Mouse (Mus musculus) heart, embryonic 12.5 days (tissue): ENCODE results near the gene Prkag2. TPM values are rescaled to one million over a fixed set of nuclear protein-coding genes. Genes with fewer than 3 reads are reported as not detected.

ENCODE experiments used
- ATAC-seq: fragments of 200-750 bp; cut with Nextera tagmentation; 2 replicates; pipeline ENCODE4 v1.8.0; 2017; ENCODE audit warnings: moderate TSS enrichment, moderate library complexity; ENCODE audit not compliant: insufficient number of reproducible peaks, low FRiP score
- H3K27ac ChIP-seq: fragments of 300-500 bp; sonication (generic); 2 replicates; pipeline ENCODE4 v1.5.1; 2016; ENCODE audit warnings: mild to moderate bottlenecking, moderate library complexity; ENCODE audit not compliant: poor library complexity, severe bottlenecking
- H3K27me3 ChIP-seq: fragments of 300-500 bp; sonication (generic); replicated peaks from 2 replicates; pipeline ENCODE4 v1.6.1; 2016; ENCODE audit warnings: mild to moderate bottlenecking, moderate library complexity
- H3K36me3 ChIP-seq: fragments of 300-500 bp; sonication (generic); 2 replicates; pipeline ENCODE4 v1.6.1; 2016; ENCODE audit warnings: mild to moderate bottlenecking, moderate library complexity
- H3K4me1 ChIP-seq: fragments of 300-500 bp; sonication (generic); replicated peaks from 2 replicates; pipeline ENCODE4 v1.6.1; 2016; ENCODE audit warnings: mild to moderate bottlenecking
- H3K4me2 ChIP-seq: fragments of 300-500 bp; sonication (generic); 2 replicates; pipeline ENCODE4 v1.6.1; 2016; ENCODE audit warnings: mild to moderate bottlenecking, moderate library complexity
- H3K4me3 ChIP-seq: fragments of 300-500 bp; sonication (generic); 2 replicates; pipeline ENCODE4 v1.5.1; 2016; ENCODE audit warnings: mild to moderate bottlenecking
- H3K9ac ChIP-seq: fragments of 300-500 bp; sonication (generic); 2 replicates; pipeline ENCODE4 v1.6.1; 2016; ENCODE audit warnings: mild to moderate bottlenecking, moderate library complexity
- H3K9me3 ChIP-seq: fragments of 300-500 bp; sonication (generic); replicated peaks from 2 replicates; pipeline ENCODE4 v1.6.1; 2016; ENCODE audit warnings: mild to moderate bottlenecking, moderate library complexity
- WGBS: fragments of 180-500 bp; shearing (Covaris S2); methylation state at CpG from one replicate; pipeline ENCODE4 v1.1.7; 2016; 5-methylcytosine and 5-hydroxymethylcytosine counted together
- polyA plus RNA-seq: library from polyadenylated mRNA; unstranded; fragments of >200 nt; fragmentation: Nextera tagmentation; extraction: Ambion mirVana; gene quantifications from 2 replicates; pipeline ENCODE4 v1.2.1, GENCODE M21; 2016

Gene Prkag2
- polyA plus RNA-seq, 1 experiment from 2014 or later: 105 TPM

DNA sequence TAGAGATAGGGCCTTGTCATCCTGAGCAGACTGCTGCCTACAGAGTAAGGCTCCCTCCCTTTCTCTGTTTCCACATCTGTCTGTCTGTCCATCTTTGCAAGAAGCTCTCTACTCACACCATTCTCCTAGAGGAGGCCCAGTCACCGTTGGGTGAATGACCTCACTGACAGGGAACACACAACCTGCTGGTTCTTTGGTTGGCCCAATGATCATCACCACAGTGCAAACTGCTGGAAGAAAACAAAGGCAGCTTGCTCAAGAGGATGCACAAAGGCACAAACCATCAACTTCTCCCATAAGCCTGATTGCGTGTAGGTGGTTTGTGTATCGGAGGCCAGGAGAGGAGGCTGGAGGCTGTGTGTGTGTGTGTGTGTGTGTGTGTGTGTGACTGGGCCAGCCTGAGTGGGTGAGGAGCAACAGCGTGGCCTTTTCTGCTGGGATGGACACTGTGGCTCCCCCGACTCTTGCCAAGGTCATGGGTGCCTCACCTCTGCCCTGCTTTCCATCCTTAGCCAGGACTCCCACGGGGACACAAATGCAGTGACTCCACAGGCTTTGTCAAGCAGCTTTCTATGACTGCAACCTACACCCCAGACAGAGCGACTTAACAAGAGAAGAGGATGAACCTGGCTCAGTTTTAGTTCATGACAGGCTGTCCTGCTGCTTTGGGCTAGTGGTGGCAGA lies 149.4 kb downstream of the Prkag2 start:
- ATAC-seq: no peak
- Histone ChIP-seq H3K9ac (no peak overlapping the region), H3K4me2 (no peak overlapping the region), H3K4me3 (no peak overlapping the region), H3K36me3 (no peaks in the 10 kb centered on the region; the same call in 1 of the 2 replicates), H3K27me3 (0 out of 2 replicates have a peak, but pooled peaks cover 3% of the 10 kb centered on the region), H3K9me3 (no peaks in the 10 kb centered on the region; the same call in 1 of the 2 replicates), H3K27ac (no peak overlapping the region), H3K4me1 (peaks cover 21% of the 10 kb centered on the region)
- 72% methylated on average over 7 of the region's 7 CpGs for WGBS

- H3K4me2 ChIP-seq: no peak overlapping the region
- H3K36me3 ChIP-seq: no peaks in the 10 kb centered on the region; the same call in 1 of the 2 replicates
- H3K4me1 ChIP-seq: peaks cover 22% of the 10 kb centered on the region
- H3K27ac ChIP-seq: no peak overlapping the region
- no peak for ATAC-seq
- 71% methylated on average over 6 of the region's 6 CpGs for WGBS
- 0 out of 2 replicates have a peak, but pooled peaks cover 3% of the 10 kb centered on the region for H3K27me3 ChIP-seq
- H3K4me3 ChIP-seq: no peak overlapping the region
- no peak overlapping the region for H3K9ac ChIP-seq
- no peaks in the 10 kb centered on the region for H3K9me3 ChIP-seq
These were observed 150.4 kb downstream of the Prkag2 start for GRCm38 (mm10) chr5:24950039-24950438.

GRCm38 (mm10) chr5:24938046-24938822 lies 162.2 kb downstream of the Prkag2 start:
- ATAC-seq: no peak
- H3K4me3 ChIP-seq: no peak overlapping the region
- H3K4me1 ChIP-seq: peaks cover 28% of the 10 kb centered on the region
- H3K36me3 ChIP-seq: 0 out of 2 replicates have a peak, but pooled peaks cover 2% of the 10 kb centered on the region
- WGBS: 57% methylated on average over 5 of the region's 5 CpGs
- H3K27me3 ChIP-seq: no peaks in the 10 kb centered on the region
- no peak overlapping the region for H3K4me2 ChIP-seq
- peaks cover 7% of the 10 kb centered on the region; the same call in 1 of the 2 replicates for H3K9me3 ChIP-seq
- no peak overlapping the region for H3K27ac ChIP-seq
- no peak overlapping the region for H3K9ac ChIP-seq

GRCm38 (mm10) chr5:24936451-24936850 lies 164.0 kb downstream of the Prkag2 start:
- no peak overlapping the region for H3K4me2 ChIP-seq
- WGBS: 36% methylated on average over 8 of the region's 8 CpGs
- ATAC-seq: no peak
- no peak overlapping the region for H3K4me3 ChIP-seq
- H3K4me1 ChIP-seq: peaks cover 20% of the 10 kb centered on the region
- no peak overlapping the region for H3K27ac ChIP-seq
- H3K9ac ChIP-seq: no peak overlapping the region
- 0 out of 2 replicates have a peak, but pooled peaks cover 2% of the 10 kb centered on the region for H3K36me3 ChIP-seq
- H3K27me3 ChIP-seq: no peaks in the 10 kb centered on the region
- H3K9me3 ChIP-seq: peaks cover 7% of the 10 kb centered on the region; the same call in 1 of the 2 replicates

DNA sequence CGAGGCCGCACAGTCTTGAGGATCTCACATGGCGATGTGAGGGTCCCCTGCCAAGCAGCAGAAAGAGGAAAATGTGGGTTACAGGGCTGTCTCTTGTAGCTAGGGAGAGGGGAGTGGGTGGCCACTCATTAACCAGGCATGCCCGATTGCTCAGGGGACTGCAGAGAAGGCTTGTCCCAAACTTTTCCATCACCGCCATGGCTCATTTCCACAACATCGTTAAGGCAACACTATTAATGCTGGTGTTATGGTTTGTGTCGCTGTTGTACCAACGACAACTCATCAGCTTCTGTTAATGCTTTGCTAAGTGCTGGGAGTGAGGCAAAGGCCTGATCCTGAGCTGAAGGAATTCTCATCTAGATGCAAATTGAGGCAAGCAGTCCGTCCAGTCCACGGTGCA lies 165.0 kb downstream of the Prkag2 start:
- H3K27ac ChIP-seq: no peak overlapping the region
- peaks cover 7% of the 10 kb centered on the region; the same call in 1 of the 2 replicates for H3K9me3 ChIP-seq
- H3K27me3 ChIP-seq: no peaks in the 10 kb centered on the region
- no peak for ATAC-seq
- H3K36me3 ChIP-seq: 0 out of 2 replicates have a peak, but pooled peaks cover 2% of the 10 kb centered on the region
- no peak overlapping the region for H3K4me2 ChIP-seq
- no peak overlapping the region for H3K9ac ChIP-seq
- peaks cover 10% of the 10 kb centered on the region for H3K4me1 ChIP-seq
- H3K4me3 ChIP-seq: no peak overlapping the region
- WGBS: 88% methylated on average over 10 of the region's 10 CpGs

- Histone ChIP-seq H3K27ac (no peak overlapping the region), H3K4me3 (no peak overlapping the region), H3K4me2 (no peak overlapping the region), H3K4me1 (peaks cover 5% of the 10 kb centered on the region; the same call in 1 of the 2 replicates), H3K36me3 (0 out of 2 replicates have a peak, but pooled peaks cover 2% of the 10 kb centered on the region), H3K9me3 (peaks cover 7% of the 10 kb centered on the region; the same call in 1 of the 2 replicates), H3K27me3 (no peaks in the 10 kb centered on the region), H3K9ac (no peak overlapping the region)
- 90% methylated on average over 1 of the region's 1 CpGs for WGBS
- ATAC-seq: no peak
These were observed 166.7 kb downstream of the Prkag2 start for GRCm38 (mm10) chr5:24933760-24934159.

GRCm38 (mm10) chr5:24931578-24932185 lies 168.8 kb downstream of the Prkag2 start:
- Histone ChIP-seq H3K4me3 (no peak overlapping the region), H3K36me3 (0 out of 2 replicates have a peak, but pooled peaks cover 2% of the 10 kb centered on the region), H3K27ac (no peak overlapping the region), H3K9ac (no peak overlapping the region), H3K4me2 (no peak overlapping the region), H3K4me1 (peaks cover 21% of the 10 kb centered on the region), H3K27me3 (no peaks in the 10 kb centered on the region), H3K9me3 (peaks cover 7% of the 10 kb centered on the region; the same call in 1 of the 2 replicates)
- no peak for ATAC-seq
- WGBS: 81% methylated on average over 10 of the region's 10 CpGs

DNA sequence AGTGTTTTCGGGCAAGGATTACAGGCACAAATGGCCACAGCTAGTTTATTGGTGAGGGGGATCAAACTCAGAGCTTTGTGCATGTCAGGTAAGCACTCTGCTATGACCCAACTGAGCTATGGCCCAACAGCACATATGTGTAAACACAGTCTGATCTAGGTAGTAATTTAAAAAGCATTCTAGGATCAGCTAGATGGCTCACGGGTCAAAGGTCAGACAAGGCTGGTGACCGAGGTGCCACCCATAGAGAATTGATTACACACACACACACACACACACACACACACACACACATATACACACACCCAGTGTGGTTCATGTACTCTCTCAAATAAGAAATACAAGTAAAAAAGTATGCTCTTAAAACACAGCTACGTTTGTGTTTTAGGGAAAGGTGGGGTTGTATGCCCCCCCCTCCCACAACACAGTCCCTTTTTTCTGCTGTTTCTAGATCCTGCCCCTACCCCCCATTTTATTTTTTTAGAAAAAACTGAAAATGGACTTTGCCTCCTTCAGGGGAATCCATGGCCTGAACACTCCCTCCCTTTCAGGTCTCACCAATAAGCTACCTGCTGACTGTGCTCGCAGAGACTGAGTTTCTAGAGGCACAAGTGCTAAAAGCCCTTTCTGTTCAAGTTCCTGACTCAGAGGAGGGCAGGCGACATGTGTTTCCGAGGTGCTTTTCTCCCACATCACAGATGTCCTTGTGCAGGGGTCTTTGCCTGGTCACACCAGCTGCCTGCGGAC lies 169.4 kb downstream of the Prkag2 start:
- peaks cover 18% of the 10 kb centered on the region for H3K4me1 ChIP-seq
- H3K9me3 ChIP-seq: peaks cover 7% of the 10 kb centered on the region; the same call in 1 of the 2 replicates
- H3K36me3 ChIP-seq: 0 out of 2 replicates have a peak, but pooled peaks cover 2% of the 10 kb centered on the region
- H3K27me3 ChIP-seq: no peaks in the 10 kb centered on the region
- 81% methylated on average over 8 of the region's 8 CpGs for WGBS
- no peak overlapping the region for H3K4me3 ChIP-seq
- H3K9ac ChIP-seq: no peak overlapping the region
- no peak for ATAC-seq
- no peak overlapping the region for H3K4me2 ChIP-seq
- no peak overlapping the region for H3K27ac ChIP-seq

DNA sequence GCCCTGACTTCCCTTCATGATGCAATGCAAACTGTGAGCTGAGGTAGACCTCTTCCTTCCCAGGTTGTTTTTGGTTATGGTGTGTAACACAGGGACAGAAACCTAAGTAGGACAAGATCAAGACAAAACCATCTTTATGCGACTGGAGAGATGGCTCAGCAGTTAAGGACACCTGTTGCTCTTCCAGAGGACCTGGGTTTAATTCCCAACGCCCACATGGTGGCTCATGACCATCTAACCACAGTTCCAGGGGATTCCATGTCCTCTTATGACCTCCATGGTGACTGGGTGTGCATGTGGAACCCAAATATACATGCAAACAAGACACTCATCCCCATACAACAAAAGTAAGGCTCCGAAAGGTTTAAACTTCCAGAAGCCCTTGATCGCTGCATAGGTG lies 171.6 kb downstream of the Prkag2 start:
- H3K4me3 ChIP-seq: no peak overlapping the region
- H3K36me3 ChIP-seq: 0 out of 2 replicates have a peak, but pooled peaks cover under 1% of the 10 kb centered on the region
- H3K4me1 ChIP-seq: peaks cover 29% of the 10 kb centered on the region
- WGBS: 91% methylated on average over 4 of the region's 4 CpGs
- H3K9me3 ChIP-seq: peaks cover 5% of the 10 kb centered on the region; the same call in 1 of the 2 replicates
- no peaks in the 10 kb centered on the region for H3K27me3 ChIP-seq
- ATAC-seq: no peak
- H3K9ac ChIP-seq: no peak overlapping the region
- no peak overlapping the region for H3K27ac ChIP-seq
- H3K4me2 ChIP-seq: no peak overlapping the region

- WGBS: 2% methylated on average over 8 of the region's 8 CpGs
- H3K4me3 ChIP-seq: no peak overlapping the region
- H3K27ac ChIP-seq: peak overlapping the region; percentile 12
- no peaks in the 10 kb centered on the region for H3K9me3 ChIP-seq
- H3K4me1 ChIP-seq: peaks cover 37% of the 10 kb centered on the region
- no peaks in the 10 kb centered on the region for H3K36me3 ChIP-seq
- peak; percentile 85 for ATAC-seq
- peak overlapping the region; percentile 11; the same call in 1 of the 2 replicates for H3K9ac ChIP-seq
- H3K27me3 ChIP-seq: no peaks in the 10 kb centered on the region
- peak overlapping the region; percentile 34 for H3K4me2 ChIP-seq
These were observed 172.7 kb downstream of the Prkag2 start for GRCm38 (mm10) chr5:24927706-24928105.
